Mouse (Mus musculus): Measurements from ENCODE around the gene Frmd4a.
"Not testable (repeated sequence)": the region's sequence is repeated elsewhere in the genome, so short reads cannot be mapped to it uniquely, and the experiment has no call there.

Frmd4a gene

GRCm38 (mm10) chr2:4616995-4617394, 599.5 kb downstream of the Frmd4a start:
- DNase-seq (ENCODE audit: low read depth, low spot score): peak; percentile 87

- not testable (repeated sequence) for DNase-seq (ENCODE audit: low read depth, low spot score)
Observed at GRCm38 (mm10) chr2:4619126-4619525, 601.6 kb downstream of the Frmd4a start.

GRCm38 (mm10) chr2:4619893-4620593, 602.5 kb downstream of the Frmd4a start:
- no peak for DNase-seq (ENCODE audit: low read depth, low spot score)

GRCm38 (mm10) chr2:4620640-4621401, 603.3 kb downstream of the Frmd4a start:
- no peak for DNase-seq (ENCODE audit: low read depth, low spot score)

GRCm38 (mm10) chr2:4621471-4621985, 604.0 kb downstream of the Frmd4a start:
- no peak for DNase-seq (ENCODE audit: low read depth, low spot score)

GRCm38 (mm10) chr2:4626911-4627310, 609.4 kb downstream of the Frmd4a start:
- DNase-seq (ENCODE audit: low read depth, low spot score): no peak

GRCm38 (mm10) chr2:4628920-4629319, 611.4 kb downstream of the Frmd4a start:
- DNase-seq (ENCODE audit: low read depth, low spot score): no peak

- DNase-seq (ENCODE audit: low read depth, low spot score): no peak
Observed at GRCm38 (mm10) chr2:4629470-4629869, 612.0 kb downstream of the Frmd4a start.

GRCm38 (mm10) chr2:4630197-4630835, 612.8 kb downstream of the Frmd4a start:
- peak; percentile 67 for DNase-seq (ENCODE audit: low read depth, low spot score)

- peak; percentile 55 for DNase-seq (ENCODE audit: low read depth, low spot score)
Observed at GRCm38 (mm10) chr2:4635804-4636203, 618.3 kb downstream of the Frmd4a start.

- no peak for DNase-seq (ENCODE audit: low read depth, low spot score)
Observed at GRCm38 (mm10) chr2:4636656-4637055, 619.1 kb downstream of the Frmd4a start.

- DNase-seq (ENCODE audit: low read depth, low spot score): no peak
Observed at GRCm38 (mm10) chr2:4638189-4638588, 620.7 kb downstream of the Frmd4a start.

GRCm38 (mm10) chr2:4645066-4645465, 627.5 kb downstream of the Frmd4a start:
- DNase-seq (ENCODE audit: low read depth, low spot score): no peak

GRCm38 (mm10) chr2:4648094-4648493, 630.6 kb downstream of the Frmd4a start:
- no peak for DNase-seq (ENCODE audit: low read depth, low spot score)

- no peak for DNase-seq (ENCODE audit: low read depth, low spot score)
Observed at GRCm38 (mm10) chr2:4649646-4650045, 632.1 kb downstream of the Frmd4a start.

GRCm38 (mm10) chr2:4651500-4652285, 634.2 kb downstream of the Frmd4a start, which contains the start of gene Prpf18:
Prpf18 (minus strand) TSS chr2:4652113.
- DNase-seq (ENCODE audit: low read depth, low spot score): peak; percentile 95

- no peak for DNase-seq (ENCODE audit: low read depth, low spot score)
Observed at GRCm38 (mm10) chr2:4660677-4661076, 643.2 kb downstream of the Frmd4a start.
